Mouse (Mus musculus) MEL (cell line): ENCODE data around the gene 4930449I24Rik. TPM values are rescaled to one million over a fixed set of nuclear protein-coding genes. Genes with fewer than 3 reads are reported as not detected.
A peak's percentile ranks its signal among the peaks of the same experiment; 100 is the strongest.
"Not testable (repeated sequence)": the region's sequence is repeated elsewhere in the genome, so short reads cannot be mapped to it uniquely, and the experiment has no call there.

Experiments
- DNase-seq: peaks from one replicate; pipeline ENCODE4 v3.0.0; 2011; ENCODE audit warnings: low read depth, low spot score
- H3K27ac ChIP-seq: 2 replicates; pipeline ENCODE4 v1.5.1; 2012; ENCODE audit warnings: low read depth, mild to moderate bottlenecking, control low read depth, low read length, moderate library complexity; ENCODE audit not compliant: control insufficient read depth
- H3K27me3 ChIP-seq, 2 experiments: fragments of 150-350 bp in 1 of 2; sonication (generic) in 1 of 2; 2 replicates each; pipeline ENCODE4 v1.6.1; 2012; ENCODE audit warnings: low read length in 2 of 2, mild to moderate bottlenecking in 2 of 2, improper control_type of control experiment in 1 of 2, moderate library complexity in 1 of 2; ENCODE audit not compliant: insufficient read depth in 2 of 2, control insufficient read depth in 1 of 2
- H3K36me3 ChIP-seq, 2 experiments: 2 replicates each; pipeline ENCODE4 v1.6.1; 2012 to 2014; ENCODE audit warnings: low read length in 2 of 2, improper control_type of control experiment in 1 of 2, inconsistent platforms in 1 of 2, mild to moderate bottlenecking in 1 of 2; ENCODE audit not compliant: insufficient read depth in 2 of 2, control insufficient read depth in 1 of 2
- H3K4me1 ChIP-seq, 2 experiments: fragments of 150-350 bp in 1 of 2; sonication (generic) in 1 of 2; 2 replicates each; pipeline ENCODE4 v1.6.1; 2012; ENCODE audit warnings: low read length in 2 of 2, improper control_type of control experiment in 1 of 2, mild to moderate bottlenecking in 1 of 2; ENCODE audit not compliant: insufficient read depth in 2 of 2, control insufficient read depth in 1 of 2
- H3K4me3 ChIP-seq, 2 experiments: fragments of 150-350 bp in 1 of 2; sonication (generic) in 1 of 2; 2 replicates each; pipeline ENCODE4 v1.5.1; 2012; ENCODE audit warnings: low read depth in 2 of 2, low read length in 2 of 2, mild to moderate bottlenecking in 2 of 2, moderate library complexity in 2 of 2, control low read depth in 1 of 2, improper control_type of control experiment in 1 of 2; ENCODE audit not compliant: control insufficient read depth in 1 of 2, insufficient read depth in 1 of 2
- H3K79me2 ChIP-seq: 2 replicates; pipeline ENCODE4 v1.6.1; 2012; ENCODE audit warnings: mild to moderate bottlenecking, low read length, moderate library complexity; ENCODE audit not compliant: control insufficient read depth, poor library complexity, insufficient read depth
- H3K9ac ChIP-seq: 2 replicates; pipeline ENCODE4 v1.6.1; 2012; ENCODE audit warnings: low read depth, mild to moderate bottlenecking, control low read depth, low read length, moderate library complexity; ENCODE audit not compliant: control insufficient read depth, poor library complexity, severe bottlenecking
- H3K9me3 ChIP-seq: fragments of 150-350 bp; sonication (generic); replicated peaks from 2 replicates; pipeline ENCODE4 v1.6.1; 2012; ENCODE audit warnings: mild to moderate bottlenecking, low read length, improper control_type of control experiment, moderate library complexity; ENCODE audit not compliant: insufficient read depth
- CTCF ChIP-seq, 3 experiments: IDR thresholded peaks in 2 of 3; conservative IDR thresholded peaks in 1 of 3; 2 replicates each; pipeline ENCODE4 v1.5.1; 2011 to 2012; ENCODE audit warnings: low read length in 3 of 3, low read depth in 2 of 3, mild to moderate bottlenecking in 2 of 3, improper control_type of control experiment in 1 of 3, inconsistent platforms in 1 of 3, mixed read lengths in 1 of 3, moderate library complexity in 1 of 3; ENCODE audit not compliant: control insufficient read depth in 1 of 3, insufficient read depth in 1 of 3, poor library complexity in 1 of 3, severe bottlenecking in 1 of 3
- RAD21 ChIP-seq: IDR thresholded peaks from 2 replicates; pipeline ENCODE4 v1.6.1; 2011; ENCODE audit warnings: mild to moderate bottlenecking, low read depth, low read length, improper control_type of control experiment
- SMC3 ChIP-seq: IDR thresholded peaks from 2 replicates; pipeline ENCODE4 v1.6.1; 2011; ENCODE audit warnings: low read depth, low read length, improper control_type of control experiment
- ZC3H11A ChIP-seq: IDR thresholded peaks from 2 replicates; pipeline ENCODE4 v1.6.1; 2012; ENCODE audit warnings: low read depth, mild to moderate bottlenecking, inconsistent platforms, low read length, improper control_type of control experiment
- polyA plus RNA-seq, 2 experiments: library from polyadenylated mRNA; stranded (reverse) in 1 of 2; unstranded in 1 of 2; fragments of >175 nt in 1 of 2; fragments of >200 nt in 1 of 2; gene quantifications; 2 replicates each; pipeline versions ENCODE4 v1.2.1 to v1.2.4; 2012; ENCODE audit warnings: low replicate concordance in 2 of 2, low read depth in 1 of 2; ENCODE audit not compliant: insufficient read length in 2 of 2, insufficient read depth in 1 of 2, missing spikeins in 1 of 2
- total RNA-seq: library from RNA; depleted of rRNA; stranded (reverse); fragments of 300-350 nt; gene quantifications from 2 replicates; pipeline ENCODE4 v1.2.3, GENCODE M21; 2012

Gene 4930449I24Rik
- total and polyA plus RNA-seq, 3 experiments, result not detected

DNA sequence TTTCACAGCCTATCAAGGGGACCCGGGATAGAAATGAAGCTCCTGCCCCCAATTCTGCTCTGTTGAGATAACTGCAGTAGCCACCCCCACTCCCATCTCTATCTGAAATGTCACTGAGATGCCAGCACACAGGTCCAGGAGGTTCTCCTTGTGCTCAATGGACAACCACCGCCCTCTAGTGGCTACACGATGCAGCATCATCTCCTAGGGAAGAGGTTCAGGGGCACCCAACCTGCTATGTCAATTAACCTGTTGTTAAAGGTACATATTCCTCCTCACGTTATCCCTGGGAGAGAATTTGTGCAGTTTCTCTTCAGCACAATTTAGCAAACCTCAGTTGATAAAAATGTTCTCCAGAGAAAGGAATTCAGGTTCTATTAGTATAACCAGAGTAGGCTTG is 22.6 kb upstream of the 4930449I24Rik start:
- H3K4me1 ChIP-seq, H3K79me2 ChIP-seq, H3K36me3 ChIP-seq, H3K27me3 ChIP-seq, H3K9ac ChIP-seq, H3K27ac ChIP-seq, H3K4me3 ChIP-seq, H3K9me3 ChIP-seq: not testable (repeated sequence)
- DNase-seq, result peak; percentile 31
- peak; percentile 28 to 59 (median 51); a peak in 5 of 6 replicates for TF ChIP-seq CTCF (IDR thresholded peaks at IDR 0.05 in 2 of 3, conservative IDR thresholded peaks at IDR 0.05 in 1 of 3; ENCODE audit: control insufficient read depth in 1 of 3, insufficient read depth in 1 of 3, low read depth in 2 of 3, low read length in 3 of 3, poor library complexity in 1 of 3, severe bottlenecking in 1 of 3)
- peak; percentile 64 for TF ChIP-seq SMC3
- TF ChIP-seq RAD21, result peak; percentile 49
- peak; percentile 23; the same call in 1 of the 2 replicates for TF ChIP-seq ZC3H11A

GRCm38 (mm10) chr5:146481665-146482064 is 20.5 kb upstream of the 4930449I24Rik start, which contains the start of gene Gm6408:
TSS of gene Gm6408 (plus strand) at chr5:146481965.
- H3K79me2 ChIP-seq, H3K4me1 ChIP-seq, DNase-seq, H3K9ac ChIP-seq, H3K36me3 ChIP-seq, H3K27me3 ChIP-seq, H3K9me3 ChIP-seq, H3K27ac ChIP-seq, H3K4me3 ChIP-seq: not testable (repeated sequence)

DNA sequence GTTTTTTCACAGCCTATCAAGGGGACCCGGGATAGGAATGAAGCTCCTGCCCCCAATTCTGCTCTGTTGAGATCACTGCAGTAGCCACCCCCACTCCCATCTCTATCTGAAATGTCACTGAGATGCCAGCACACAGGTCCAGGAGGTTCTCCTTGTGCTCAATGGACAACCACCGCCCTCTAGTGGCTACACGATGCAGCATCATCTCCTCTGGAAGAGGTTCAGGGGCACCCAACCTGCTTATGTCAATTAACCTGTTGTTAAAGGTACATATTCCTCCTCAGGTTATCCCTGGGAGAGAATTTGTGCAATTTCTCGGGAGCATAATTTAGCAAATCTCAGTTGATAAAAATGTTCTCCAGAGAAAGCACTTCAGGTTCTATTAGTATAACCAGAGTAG is 13.2 kb upstream of the 4930449I24Rik start:
- H3K4me3 ChIP-seq, H3K4me1 ChIP-seq, H3K36me3 ChIP-seq, H3K9ac ChIP-seq, H3K27ac ChIP-seq, H3K27me3 ChIP-seq, H3K79me2 ChIP-seq, H3K9me3 ChIP-seq: not testable (repeated sequence)
- TF ChIP-seq CTCF (IDR thresholded peaks at IDR 0.05 in 2 of 3, conservative IDR thresholded peaks at IDR 0.05 in 1 of 3; ENCODE audit: control insufficient read depth in 1 of 3, insufficient read depth in 1 of 3, low read depth in 2 of 3, low read length in 3 of 3, poor library complexity in 1 of 3, severe bottlenecking in 1 of 3), result peak; percentile 15 to 19 (median 18); a peak in 4 of 6 replicates
- 0 out of 2 replicates have a peak, but pooled peaks have one; percentile 6 for TF ChIP-seq SMC3
- peak; percentile 24 for DNase-seq

DNA sequence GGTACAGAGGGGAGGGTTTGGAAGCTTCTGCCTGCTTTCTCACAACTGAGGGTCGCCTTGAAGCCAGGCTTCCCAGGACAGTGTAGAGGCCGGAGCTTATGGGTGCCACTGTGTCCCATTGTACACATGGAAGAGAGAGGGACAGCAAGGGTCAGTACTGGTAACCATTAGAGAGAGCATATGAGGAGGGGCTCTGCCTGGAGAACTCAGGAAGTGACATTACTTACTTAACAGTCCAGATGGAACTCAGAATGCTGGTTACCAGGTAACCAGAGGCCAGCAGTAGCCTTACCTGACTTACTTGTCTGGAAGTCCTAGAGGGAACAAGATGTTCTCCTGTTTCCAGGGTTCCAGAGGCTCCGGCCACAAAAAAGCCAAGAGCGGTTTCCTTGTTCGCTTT is 11.1 kb upstream of the 4930449I24Rik start, which contains the start of gene Gm6370:
TSS of gene Gm6370 (plus strand) at position 301 of the 400 bp plus-strand sequence.
- not testable (repeated sequence) for DNase-seq, H3K36me3 ChIP-seq

GRCm38 (mm10) chr5:146513823-146514222 is 11.6 kb downstream of the 4930449I24Rik start, which contains the start of gene Gm3402:
TSS of gene Gm3402 (plus strand) at chr5:146514123.
- not testable (repeated sequence) for H3K27me3 ChIP-seq, H3K4me1 ChIP-seq, H3K36me3 ChIP-seq, DNase-seq, H3K4me3 ChIP-seq, H3K9ac ChIP-seq, H3K79me2 ChIP-seq, H3K9me3 ChIP-seq, H3K27ac ChIP-seq

More for the DNA sequence above, 11.1 kb upstream of the 4930449I24Rik start, which contains the start of gene Gm6370:
- not testable (repeated sequence) for H3K9me3 ChIP-seq, H3K4me1 ChIP-seq, H3K4me3 ChIP-seq, H3K79me2 ChIP-seq, H3K27me3 ChIP-seq, H3K27ac ChIP-seq, H3K9ac ChIP-seq

DNA sequence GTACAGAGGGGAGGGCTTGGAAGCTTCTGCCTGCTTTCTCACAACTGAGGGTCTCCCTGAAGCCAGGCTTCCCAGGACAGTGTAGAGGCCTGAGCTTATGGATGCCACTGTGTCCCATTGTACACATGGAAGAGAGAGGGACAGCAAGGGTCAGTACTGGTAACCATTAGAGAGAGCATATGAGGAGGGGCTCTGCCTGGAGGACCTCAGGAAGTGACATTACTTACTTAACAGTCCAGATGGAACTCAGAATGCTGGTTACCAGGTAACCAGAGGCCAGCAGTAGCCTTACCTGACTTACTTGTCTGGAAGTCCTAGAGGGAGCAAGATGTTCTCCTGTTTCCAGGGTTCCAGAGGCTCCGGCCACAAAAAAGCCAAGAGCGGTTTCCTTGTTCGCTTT is 23.3 kb downstream of the 4930449I24Rik start, which contains the start of gene Gm3404:
TSS of gene Gm3404 (plus strand) at position 301 of the 400 bp plus-strand sequence.
- H3K4me3 ChIP-seq, H3K27ac ChIP-seq, H3K4me1 ChIP-seq, H3K79me2 ChIP-seq, H3K9ac ChIP-seq, DNase-seq, H3K36me3 ChIP-seq, H3K9me3 ChIP-seq, H3K27me3 ChIP-seq: not testable (repeated sequence)
